In the genomic region with DNA sequence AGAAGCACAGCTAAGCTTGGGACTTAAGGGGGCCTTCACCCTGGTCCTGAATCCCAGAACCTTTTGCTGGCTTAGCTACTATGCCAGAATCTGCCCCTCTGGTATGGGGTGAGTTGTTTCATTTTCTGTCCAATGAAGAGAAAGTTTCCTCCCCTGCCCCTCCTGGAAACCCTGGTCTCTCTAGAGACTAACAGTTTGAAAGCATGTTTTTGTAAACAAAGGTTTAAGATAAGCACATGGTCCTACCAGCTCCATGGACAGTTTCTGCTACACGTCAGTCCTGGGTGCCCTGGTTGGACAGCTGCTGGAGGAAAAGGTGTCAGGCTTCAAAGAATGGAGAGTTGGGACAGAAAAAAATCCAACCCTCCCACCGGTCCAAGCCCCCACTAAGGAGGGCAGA, we compare ENCODE assay signal across 9 mouse cellular contexts. TPM values are rescaled to one million over a fixed set of nuclear protein-coding genes. Genes with fewer than 3 reads are reported as not detected.
DNase-seq lines count a peak whose midpoint lies in the region; ATAC-seq and TF ChIP-seq lines count a peak whose summit lies in the region.
"Had no signal": no experiment of that assay in that cellular context is flagged by ENCODE, and none has a peak within 500 bp of the region (broad histone marks: within the 10 kb centered on the region; RNA-seq: fewer than 3 reads in every experiment).

No protein-coding gene starts in this region.

- no peak for TF ChIP-seq EP300 in MEL (IDR thresholded peaks at IDR 0.05; ENCODE audit: low read depth in 1 of 2, low read length in 2 of 2)

- no peaks in the 10 kb centered on the region for H3K27me3 ChIP-seq in heart, embryonic 14.5 days (ENCODE audit: control insufficient read depth, insufficient read depth, low read length)
- H3K27me3 ChIP-seq in MEL (ENCODE audit: control insufficient read depth in 1 of 2, insufficient read depth in 2 of 2, low read length in 2 of 2), result no peaks in the 10 kb centered on the region
- H3K27me3 ChIP-seq in hindbrain, embryonic 12.5 days, result no peaks in the 10 kb centered on the region

- TF ChIP-seq CTCF in MEL (IDR thresholded peaks at IDR 0.05 in 2 of 3, conservative IDR thresholded peaks at IDR 0.05 in 1 of 3; ENCODE audit: control insufficient read depth in 1 of 3, insufficient read depth in 1 of 3, low read depth in 2 of 3, low read length in 3 of 3, poor library complexity in 1 of 3, severe bottlenecking in 1 of 3), result no peak

- 36% methylated on average over 2 of the region's 2 CpGs for WGBS in heart, embryonic 14.5 days
- WGBS in hindbrain, embryonic 12.5 days, result 65% methylated on average over 2 of the region's 2 CpGs

- TF ChIP-seq RAD21 in MEL (IDR thresholded peaks at IDR 0.05; ENCODE audit: low read depth, low read length), result no peak

- peaks cover 48% of the 10 kb centered on the region for H3K36me3 ChIP-seq in heart, embryonic 14.5 days (ENCODE audit: control insufficient read depth, insufficient read depth, low read length)
- peaks cover 0 to 31% of the 10 kb centered on the region in 2 experiments; a peak in 2 of 4 replicates for H3K36me3 ChIP-seq in MEL (ENCODE audit: control insufficient read depth in 1 of 2, insufficient read depth in 2 of 2, low read length in 2 of 2)
- peaks cover 31% of the 10 kb centered on the region for H3K36me3 ChIP-seq in hindbrain, embryonic 12.5 days

- DNase-seq in heart, postnatal 4 days, result no peak
- DNase-seq in MEL (ENCODE audit: low read depth, low spot score), result peak; percentile 20
- DNase-seq in urinary bladder, adult 18-20 months (ENCODE audit: low spot score in 2 of 2), result no peak
- DNase-seq in layer of hippocampus, adult 8-10 months (ENCODE audit: low spot score in 2 of 2), result no peak
- no peak for DNase-seq in cerebellum, postnatal 25 days
- DNase-seq: kidney, postnatal 36 days had no signal

- peaks cover 5 to 20% of the 10 kb centered on the region in 2 experiments for H3K4me1 ChIP-seq in heart, embryonic 14.5 days (ENCODE audit: control insufficient read depth in 2 of 2, insufficient read depth in 2 of 2, low read length in 2 of 2)
- peaks cover 3 to 32% of the 10 kb centered on the region in 2 experiments; a peak in 3 of 4 replicates for H3K4me1 ChIP-seq in MEL (ENCODE audit: control insufficient read depth in 1 of 2, insufficient read depth in 2 of 2, low read length in 2 of 2)
- H3K4me1 ChIP-seq in hindbrain, embryonic 12.5 days, result peaks cover 24% of the 10 kb centered on the region

- H3K4me3 ChIP-seq in heart, embryonic 14.5 days (ENCODE audit: control insufficient read depth in 1 of 2, insufficient read depth in 1 of 2, low read depth in 1 of 2, low read length in 2 of 2), result peak overlapping the region in 1 of 2 experiments; percentile 66; a peak in 1 of 4 replicates
- H3K4me3 ChIP-seq in MEL (ENCODE audit: control insufficient read depth in 1 of 2, insufficient read depth in 1 of 2, low read depth in 2 of 2, low read length in 2 of 2), result no peak overlapping the region
- peak overlapping the region; percentile 75 for H3K4me3 ChIP-seq in hindbrain, embryonic 12.5 days

- TF ChIP-seq POLR2A in MEL (IDR thresholded peaks at IDR 0.05; ENCODE audit: control insufficient read depth in 1 of 2, insufficient read depth in 1 of 2, low read depth in 1 of 2, low read length in 2 of 2, poor library complexity in 1 of 2), result no peak

- H3K9me3 ChIP-seq in heart, embryonic 14.5 days (ENCODE audit: control insufficient read depth, low read length), result no peaks in the 10 kb centered on the region
- H3K9me3 ChIP-seq in MEL (replicated peaks; ENCODE audit: insufficient read depth, low read length), result no peaks in the 10 kb centered on the region
- H3K9me3 ChIP-seq in hindbrain, embryonic 12.5 days (replicated peaks), result no peaks in the 10 kb centered on the region

- H3K4me2 ChIP-seq in heart, embryonic 14.5 days (ENCODE audit: low read length), result peak overlapping the region; percentile 87
- peak overlapping the region; percentile 86 for H3K4me2 ChIP-seq in hindbrain, embryonic 12.5 days (replicated peaks)

- peak overlapping the region; percentile 87; the same call in 1 of the 2 replicates for H3K9ac ChIP-seq in heart, embryonic 14.5 days (ENCODE audit: low read length)
- no peak overlapping the region for H3K9ac ChIP-seq in MEL (ENCODE audit: control insufficient read depth, low read depth, low read length, poor library complexity, severe bottlenecking)
- H3K9ac ChIP-seq in hindbrain, embryonic 12.5 days, result peak overlapping the region; percentile 82

- ATAC-seq in heart, embryonic 14.5 days (ENCODE audit: insufficient number of reproducible peaks, insufficient read depth, low FRiP score, low read depth), result no peak
- ATAC-seq in hindbrain, embryonic 12.5 days (ENCODE audit: low FRiP score), result no peak
- peak; percentile 58 for ATAC-seq in megakaryocyte-erythroid progenitor cell, adult 5-6 weeks (replicated peaks; ENCODE audit: low FRiP score, low TSS enrichment, poor library complexity, severe bottlenecking)

- no peak overlapping the region for H3K27ac ChIP-seq in heart, embryonic 14.5 days (replicated peaks in 1 of 2; ENCODE audit: control insufficient read depth in 1 of 2, insufficient read depth in 1 of 2, low read depth in 2 of 2, low read length in 2 of 2)
- H3K27ac ChIP-seq in MEL (ENCODE audit: control insufficient read depth, low read depth, low read length), result no peak overlapping the region
- no peak overlapping the region for H3K27ac ChIP-seq in hindbrain, embryonic 12.5 days

- H3K79me2 ChIP-seq in MEL (ENCODE audit: control insufficient read depth, insufficient read depth, low read length, poor library complexity), result peaks cover 9% of the 10 kb centered on the region

TF ChIP-seq in MEL, 35 proteins besides CTCF, POLR2A, EP300 and RAD21 (continues in another document):
- TF ChIP-seq MAX (IDR thresholded peaks at IDR 0.05; ENCODE audit: low read length) (peak; percentile 69), MXI1 (IDR thresholded peaks at IDR 0.05; ENCODE audit: low read depth, low read length) (peak; percentile 40; the same call in 1 of the 2 replicates)

RNA-seq across cellular contexts. Expression of gene Ankzf1, which starts 1.4 kb away (rescaled TPM):
- 19.8 and 21.0 TPM in 2 replicates for polyA plus RNA-seq in heart, embryonic 14.5 days (2014; fragmentation: Nextera tagmentation; extraction: Ambion mirVana)
- total RNA-seq in heart, postnatal 4 days (2021), result 10 to 100 TPM; 10.0 to 12.0 TPM
- total RNA-seq in MEL (2012; rRNA removed), result 5.5 and 8.1 TPM in 2 replicates
- polyA plus RNA-seq in MEL (2012; ENCODE audit: insufficient read depth in 1 of 2, insufficient read length in 2 of 2, low read depth in 1 of 2, low replicate concordance in 2 of 2, missing spikeins in 1 of 2), result 10 to 100 TPM in 1 of 2 experiments, not detected in 1; 16.7 TPM
- polyA plus RNA-seq in hindbrain, embryonic 12.5 days (2016; fragmentation: Nextera tagmentation; extraction: Ambion mirVana), result 24.1 and 25.6 TPM in 2 replicates
- 13.2 and 14.7 TPM in 2 replicates for total RNA-seq in megakaryocyte-erythroid progenitor cell, adult 5-6 weeks (2014; fragmentation: Nextera tagmentation)
- 16.9 and 24.1 TPM in 2 replicates for total RNA-seq in megakaryocyte-erythroid progenitor cell, adult 5-6 weeks (2017)
- total RNA-seq in layer of hippocampus, adult 8-10 months (2022), result 10 to 100 TPM; 25.5 to 38.5 (median 31.3) TPM

RNA-seq across cellular contexts. Expression of gene Atg9a, which starts 1.4 kb away (rescaled TPM):
- polyA plus RNA-seq in heart, embryonic 14.5 days (2014; fragmentation: Nextera tagmentation; extraction: Ambion mirVana), result 24.7 and 29.2 TPM in 2 replicates
- 10 to 100 TPM; 39.7 to 40.7 TPM for total RNA-seq in heart, postnatal 4 days (2021)
- total RNA-seq in MEL (2012; rRNA removed), result 7.8 and 10.2 TPM in 2 replicates
- polyA plus RNA-seq in MEL (2012; ENCODE audit: insufficient read depth in 1 of 2, insufficient read length in 2 of 2, low read depth in 1 of 2, low replicate concordance in 2 of 2, missing spikeins in 1 of 2), result 10 to 100 TPM in 1 of 2 experiments, not detected in 1; 26.1 TPM
- 38.4 and 43.7 TPM in 2 replicates for polyA plus RNA-seq in hindbrain, embryonic 12.5 days (2016; fragmentation: Nextera tagmentation; extraction: Ambion mirVana)
- total RNA-seq in megakaryocyte-erythroid progenitor cell, adult 5-6 weeks (2014; fragmentation: Nextera tagmentation), result 25.4 and 25.5 TPM in 2 replicates
- total RNA-seq in megakaryocyte-erythroid progenitor cell, adult 5-6 weeks (2017), result 4.8 and 8.0 TPM in 2 replicates
- 100 to 1,000 TPM in 2 of 4 experiments, 10 to 100 TPM in 2; 97.6 to 119 (median 105) TPM for total RNA-seq in layer of hippocampus, adult 8-10 months (2022)

RNA-seq across cellular contexts. Expression of gene Abcb6, which starts 10.4 kb away (rescaled TPM):
- polyA plus RNA-seq in heart, embryonic 14.5 days (2014; fragmentation: Nextera tagmentation; extraction: Ambion mirVana), result 9.6 and 11.1 TPM in 2 replicates
- total RNA-seq in heart, postnatal 4 days (2021), result 10 to 100 TPM; 20.0 to 24.1 TPM
- 79.2 and 84.4 TPM in 2 replicates for total RNA-seq in MEL (2012; rRNA removed)
- 10 to 100 TPM in 1 of 2 experiments, not detected in 1; 73.5 TPM for polyA plus RNA-seq in MEL (2012; ENCODE audit: insufficient read depth in 1 of 2, insufficient read length in 2 of 2, low read depth in 1 of 2, low replicate concordance in 2 of 2, missing spikeins in 1 of 2)
- 37.9 and 41.3 TPM in 2 replicates for polyA plus RNA-seq in hindbrain, embryonic 12.5 days (2016; fragmentation: Nextera tagmentation; extraction: Ambion mirVana)
- 67.7 and 101 TPM in 2 replicates for total RNA-seq in megakaryocyte-erythroid progenitor cell, adult 5-6 weeks (2014; fragmentation: Nextera tagmentation)
- total RNA-seq in megakaryocyte-erythroid progenitor cell, adult 5-6 weeks (2017), result 22.2 and 75.6 TPM in 2 replicates
- 10 to 100 TPM; 23.6 to 32.0 (median 26.2) TPM for total RNA-seq in layer of hippocampus, adult 8-10 months (2022)

RNA-seq across cellular contexts. Expression of gene Glb1l, which starts 20.0 kb away (rescaled TPM):
- polyA plus RNA-seq in heart, embryonic 14.5 days (2014; fragmentation: Nextera tagmentation; extraction: Ambion mirVana), result 7.2 and 8.4 TPM in 2 replicates
- total RNA-seq in heart, postnatal 4 days (2021), result 10 to 100 TPM; 10.7 to 12.7 TPM
- total RNA-seq in MEL (2012; rRNA removed), result 4.0 and 7.6 TPM in 2 replicates
- polyA plus RNA-seq in MEL (2012; ENCODE audit: insufficient read depth in 1 of 2, insufficient read length in 2 of 2, low read depth in 1 of 2, low replicate concordance in 2 of 2, missing spikeins in 1 of 2), result 10 to 100 TPM in 1 of 2 experiments, not detected in 1; 13.0 TPM
- 21.2 and 26.3 TPM in 2 replicates for polyA plus RNA-seq in hindbrain, embryonic 12.5 days (2016; fragmentation: Nextera tagmentation; extraction: Ambion mirVana)
- 20.0 and 24.2 TPM in 2 replicates for total RNA-seq in megakaryocyte-erythroid progenitor cell, adult 5-6 weeks (2014; fragmentation: Nextera tagmentation)
- total RNA-seq in megakaryocyte-erythroid progenitor cell, adult 5-6 weeks (2017), result 5.4 and 18.3 TPM in 2 replicates
- 10 to 100 TPM; 14.1 to 22.4 (median 18.5) TPM for total RNA-seq in layer of hippocampus, adult 8-10 months (2022)

RNA-seq across cellular contexts. Expression of gene Stk16, which starts 20.1 kb away (rescaled TPM):
- polyA plus RNA-seq in heart, embryonic 14.5 days (2014; fragmentation: Nextera tagmentation; extraction: Ambion mirVana), result 81.9 and 86.2 TPM in 2 replicates
- total RNA-seq in heart, postnatal 4 days (2021), result 10 to 100 TPM; 65.6 to 67.0 TPM
- total RNA-seq in MEL (2012; rRNA removed), result 83.2 and 110 TPM in 2 replicates
- 100 to 1,000 TPM in 1 of 2 experiments, not detected in 1; 154 TPM for polyA plus RNA-seq in MEL (2012; ENCODE audit: insufficient read depth in 1 of 2, insufficient read length in 2 of 2, low read depth in 1 of 2, low replicate concordance in 2 of 2, missing spikeins in 1 of 2)
- 125 and 130 TPM in 2 replicates for polyA plus RNA-seq in hindbrain, embryonic 12.5 days (2016; fragmentation: Nextera tagmentation; extraction: Ambion mirVana)
- 117 and 193 TPM in 2 replicates for total RNA-seq in megakaryocyte-erythroid progenitor cell, adult 5-6 weeks (2014; fragmentation: Nextera tagmentation)
- 88.3 and 103 TPM in 2 replicates for total RNA-seq in megakaryocyte-erythroid progenitor cell, adult 5-6 weeks (2017)
- 10 to 100 TPM; 78.7 to 88.5 (median 84.5) TPM for total RNA-seq in layer of hippocampus, adult 8-10 months (2022)
